Mouse (Mus musculus): ENCODE results near the gene Myadml2. TPM values are rescaled to one million over a fixed set of nuclear protein-coding genes. Genes with fewer than 3 reads are reported as not detected.

The Myadml2 gene
- polyA plus RNA-seq, 1 experiment: not detected

DNA sequence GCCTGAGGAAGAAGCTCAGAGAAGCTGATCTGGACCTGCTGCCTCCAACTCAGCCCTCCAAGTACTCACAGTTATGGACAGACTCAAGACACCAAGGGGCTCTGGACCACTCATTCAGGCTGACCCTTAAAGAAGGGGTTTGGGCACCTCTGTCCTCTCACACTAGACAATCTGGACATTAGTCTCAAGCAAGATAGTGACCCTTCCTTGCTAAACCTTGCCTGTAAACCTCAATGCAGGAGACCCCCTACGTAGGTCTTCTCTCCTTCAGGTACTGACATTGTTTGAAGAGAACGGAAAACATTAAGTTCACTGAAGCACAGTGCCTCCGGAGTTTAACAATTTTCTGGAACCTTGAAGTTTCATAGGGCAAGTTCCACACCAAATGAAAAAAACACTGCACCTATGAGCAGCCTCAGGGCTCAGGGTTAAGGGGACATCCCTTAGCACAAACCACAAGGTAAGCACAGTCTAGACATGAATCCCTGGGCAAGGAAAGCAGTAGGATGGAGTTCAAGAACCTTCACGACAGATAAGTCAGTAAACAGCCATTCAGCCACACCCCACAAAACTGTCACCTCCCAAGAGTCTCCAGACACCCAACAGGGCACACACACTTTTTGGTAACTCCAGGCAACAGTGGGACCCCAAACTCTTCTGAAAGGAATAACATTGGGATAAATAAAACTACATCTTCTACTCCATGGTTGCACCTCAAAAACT is 16.1 kb downstream of the Myadml2 start:
- H3K4me3 ChIP-seq (ENCODE audit: insufficient read depth, low read length): peak overlapping the region; percentile 75
- TF ChIP-seq POLR2A (IDR thresholded peaks at IDR 0.05; ENCODE audit: low read depth, low read length) (no peak; the same call in 1 of the 2 replicates), CTCF (IDR thresholded peaks at IDR 0.05; ENCODE audit: borderline replicate concordance, insufficient read depth, low read length) (no peak)
- H3K27ac ChIP-seq (ENCODE audit: insufficient read depth, low read length): peak overlapping the region; percentile 90
- H3K4me1 ChIP-seq (ENCODE audit: control insufficient read depth, insufficient read depth, low read length): peaks cover 8% of the 10 kb centered on the region; the same call in 1 of the 2 replicates

DNA sequence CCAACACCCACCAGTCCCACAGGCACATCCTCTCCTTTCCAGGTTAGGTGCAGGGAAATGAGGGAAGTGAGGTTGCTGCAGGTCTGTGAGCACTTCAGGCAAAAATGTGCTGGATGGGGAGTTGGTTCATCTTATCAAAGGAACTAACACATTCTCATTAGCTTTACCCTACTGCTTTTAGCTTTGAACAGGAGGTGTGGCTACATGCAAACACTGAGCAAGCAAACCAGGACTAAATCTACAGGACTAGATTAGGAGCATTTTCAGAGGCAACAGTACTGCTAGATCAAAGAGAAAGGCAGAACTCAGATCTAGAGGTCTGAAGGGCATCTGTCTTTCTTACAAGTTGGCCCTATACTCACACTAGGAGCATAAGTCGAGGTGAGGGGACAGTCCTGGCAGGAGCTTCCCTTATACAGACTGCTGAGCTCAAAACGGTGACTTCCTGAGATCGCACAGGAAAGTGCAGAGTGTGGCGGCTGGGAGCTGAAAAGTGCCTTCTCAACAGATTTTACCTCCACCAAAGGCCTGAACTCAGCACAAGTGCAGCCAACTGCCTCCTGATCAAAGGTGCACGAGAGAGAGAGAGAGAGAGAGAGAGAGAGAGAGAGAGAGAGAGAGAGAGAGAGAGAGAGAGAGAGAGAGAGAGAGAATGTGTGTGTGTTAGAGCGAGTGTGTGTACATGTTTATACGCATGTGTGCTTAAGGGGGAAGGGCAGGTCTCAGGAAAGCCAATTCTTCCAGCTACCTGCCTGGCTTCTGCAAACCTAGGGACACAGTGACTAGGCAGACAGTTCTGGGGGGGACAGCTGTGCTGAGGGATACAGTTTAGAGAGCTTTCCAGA is 16.9 kb downstream of the Myadml2 start:
- peak overlapping the region; percentile 90 for H3K27ac ChIP-seq (ENCODE audit: insufficient read depth, low read length)
- H3K4me3 ChIP-seq (ENCODE audit: insufficient read depth, low read length): peak overlapping the region; percentile 75
- peaks cover 8% of the 10 kb centered on the region; the same call in 1 of the 2 replicates for H3K4me1 ChIP-seq (ENCODE audit: control insufficient read depth, insufficient read depth, low read length)
- TF ChIP-seq CTCF (IDR thresholded peaks at IDR 0.05; ENCODE audit: borderline replicate concordance, insufficient read depth, low read length) (no peak), POLR2A (IDR thresholded peaks at IDR 0.05; ENCODE audit: low read depth, low read length) (no peak)

- Histone ChIP-seq H3K27ac (ENCODE audit: insufficient read depth, low read length) (peak overlapping the region; percentile 90), H3K4me3 (ENCODE audit: insufficient read depth, low read length) (no peak overlapping the region; the same call in 1 of the 2 replicates), H3K4me1 (ENCODE audit: control insufficient read depth, insufficient read depth, low read length) (peaks cover 8% of the 10 kb centered on the region; the same call in 1 of the 2 replicates)
- TF ChIP-seq POLR2A (IDR thresholded peaks at IDR 0.05; ENCODE audit: low read depth, low read length) (no peak), CTCF (IDR thresholded peaks at IDR 0.05; ENCODE audit: borderline replicate concordance, insufficient read depth, low read length) (no peak)
Observed at GRCm38 (mm10) chr11:120630401-120630871, 17.5 kb downstream of the Myadml2 start.

DNA sequence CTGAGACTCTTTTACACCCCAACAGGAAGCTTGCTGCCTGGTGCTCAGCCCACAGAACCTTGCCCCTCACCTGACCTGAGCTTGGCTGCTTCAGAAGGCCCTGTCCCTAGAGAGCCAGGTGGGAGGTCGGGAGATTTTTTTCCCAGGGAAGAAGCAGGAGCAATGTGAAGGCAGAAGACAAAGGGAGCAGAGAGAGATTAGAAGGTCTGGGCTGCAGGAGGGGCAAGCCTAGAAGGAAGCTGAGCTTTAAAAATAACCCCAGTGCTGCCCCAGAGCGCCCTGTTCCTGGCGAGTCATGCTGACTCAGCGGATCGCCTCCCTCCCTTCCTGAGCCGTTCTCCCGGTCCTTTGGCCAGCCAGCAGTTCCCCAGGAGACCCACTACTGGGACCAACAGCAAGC is 18.0 kb downstream of the Myadml2 start:
- no peak for TF ChIP-seq POLR2A (IDR thresholded peaks at IDR 0.05; ENCODE audit: low read depth, low read length)
- TF ChIP-seq CTCF (IDR thresholded peaks at IDR 0.05; ENCODE audit: borderline replicate concordance, insufficient read depth, low read length): no peak
- Histone ChIP-seq H3K4me3 (ENCODE audit: insufficient read depth, low read length) (no peak overlapping the region; the same call in 1 of the 2 replicates), H3K27ac (ENCODE audit: insufficient read depth, low read length) (peak overlapping the region; percentile 90), H3K4me1 (ENCODE audit: control insufficient read depth, insufficient read depth, low read length) (peaks cover 8% of the 10 kb centered on the region; the same call in 1 of the 2 replicates)

GRCm38 (mm10) chr11:120629341-120629730 is 18.6 kb downstream of the Myadml2 start:
- Histone ChIP-seq H3K4me3 (ENCODE audit: insufficient read depth, low read length) (no peak overlapping the region), H3K27ac (ENCODE audit: insufficient read depth, low read length) (peak overlapping the region; percentile 90), H3K4me1 (ENCODE audit: control insufficient read depth, insufficient read depth, low read length) (peaks cover 8% of the 10 kb centered on the region; the same call in 1 of the 2 replicates)
- no peak for TF ChIP-seq POLR2A (IDR thresholded peaks at IDR 0.05; ENCODE audit: low read depth, low read length)
- no peak for TF ChIP-seq CTCF (IDR thresholded peaks at IDR 0.05; ENCODE audit: borderline replicate concordance, insufficient read depth, low read length)

- no peak overlapping the region for H3K4me3 ChIP-seq (ENCODE audit: insufficient read depth, low read length)
- H3K27ac ChIP-seq (ENCODE audit: insufficient read depth, low read length): no peak overlapping the region
- peaks cover 8% of the 10 kb centered on the region; the same call in 1 of the 2 replicates for H3K4me1 ChIP-seq (ENCODE audit: control insufficient read depth, insufficient read depth, low read length)
- TF ChIP-seq CTCF (IDR thresholded peaks at IDR 0.05; ENCODE audit: borderline replicate concordance, insufficient read depth, low read length) (no peak), POLR2A (IDR thresholded peaks at IDR 0.05; ENCODE audit: low read depth, low read length) (no peak)
Observed at GRCm38 (mm10) chr11:120628601-120629340, 19.2 kb downstream of the Myadml2 start.

DNA sequence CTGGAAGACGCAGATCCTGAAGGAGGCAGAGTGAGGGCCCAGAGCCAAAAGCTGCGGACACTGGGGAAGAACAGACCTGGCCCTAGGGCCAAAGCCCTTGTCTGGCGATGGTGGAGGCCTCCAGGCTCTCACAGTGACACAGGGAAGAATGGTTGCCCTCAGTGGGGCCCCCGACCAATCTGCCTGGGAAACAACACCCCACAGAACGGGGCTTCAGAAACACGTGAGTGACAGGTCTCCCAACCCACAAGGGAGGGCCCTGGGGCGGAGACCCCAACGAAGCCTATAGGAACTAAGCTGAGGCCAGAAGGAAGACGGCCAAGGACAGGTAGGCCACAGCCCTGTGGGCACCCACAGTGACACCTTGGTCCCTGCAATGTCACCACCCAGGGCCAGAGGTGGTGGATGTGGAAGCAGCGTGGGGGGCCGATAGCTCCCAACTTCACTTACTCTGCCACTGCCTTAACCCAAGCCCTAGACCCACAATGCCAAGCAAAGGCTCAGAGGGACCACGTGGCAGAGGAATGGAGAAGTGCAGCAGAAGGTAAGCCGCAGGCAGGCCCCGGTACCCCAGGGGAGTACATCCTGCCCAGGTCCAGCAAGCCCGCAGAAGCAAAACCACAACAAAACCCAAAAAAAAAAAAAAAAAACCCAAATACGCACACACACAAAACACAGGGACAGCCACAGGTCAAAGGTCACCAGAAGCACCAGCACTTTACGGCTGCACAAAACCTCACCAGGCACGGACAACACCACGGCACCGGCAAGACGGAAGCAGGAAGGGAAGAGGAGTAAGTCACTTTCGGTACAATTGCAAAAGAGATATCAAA is 20.3 kb downstream of the Myadml2 start:
- Histone ChIP-seq H3K4me3 (ENCODE audit: insufficient read depth, low read length) (no peak overlapping the region), H3K4me1 (ENCODE audit: control insufficient read depth, insufficient read depth, low read length) (peaks cover 8% of the 10 kb centered on the region; the same call in 1 of the 2 replicates), H3K27ac (ENCODE audit: insufficient read depth, low read length) (no peak overlapping the region)
- no peak for TF ChIP-seq POLR2A (IDR thresholded peaks at IDR 0.05; ENCODE audit: low read depth, low read length)
- TF ChIP-seq CTCF (IDR thresholded peaks at IDR 0.05; ENCODE audit: borderline replicate concordance, insufficient read depth, low read length): no peak

DNA sequence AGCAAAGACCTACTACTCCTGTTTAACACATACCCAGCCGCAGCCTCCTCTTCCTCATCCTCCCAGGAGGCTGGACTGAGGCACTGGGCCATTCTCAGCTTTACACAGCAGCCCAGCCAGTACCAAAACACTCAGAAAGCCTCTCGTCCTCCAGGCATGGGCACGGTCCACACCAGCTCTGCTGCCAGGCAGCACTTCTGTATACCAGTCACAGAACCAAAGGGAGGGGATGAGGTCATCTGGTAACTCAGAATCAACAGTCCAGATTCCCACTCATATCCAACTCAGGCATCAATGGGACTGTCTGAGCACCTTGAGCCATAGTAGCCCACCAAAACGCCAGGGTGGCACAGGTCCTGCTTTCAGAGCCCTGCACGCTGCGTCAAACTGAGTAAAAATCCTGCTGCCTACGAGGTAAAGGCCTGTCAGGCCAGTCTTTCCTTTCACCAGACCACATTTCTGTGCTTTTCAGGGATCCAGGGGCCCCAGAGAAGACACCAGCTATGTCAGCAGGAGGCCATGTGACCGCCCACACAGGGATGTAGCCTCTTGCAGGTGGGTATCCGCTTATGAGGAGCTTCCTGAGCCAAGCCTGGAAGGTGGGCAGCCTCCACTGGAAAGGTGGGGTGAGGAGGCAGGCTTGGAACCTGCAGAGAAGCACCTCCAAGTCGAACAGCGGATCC is 21.0 kb downstream of the Myadml2 start:
- Histone ChIP-seq H3K4me1 (ENCODE audit: control insufficient read depth, insufficient read depth, low read length) (peaks cover 8% of the 10 kb centered on the region; the same call in 1 of the 2 replicates), H3K4me3 (ENCODE audit: insufficient read depth, low read length) (no peak overlapping the region), H3K27ac (ENCODE audit: insufficient read depth, low read length) (no peak overlapping the region)
- TF ChIP-seq POLR2A (IDR thresholded peaks at IDR 0.05; ENCODE audit: low read depth, low read length) (no peak), CTCF (IDR thresholded peaks at IDR 0.05; ENCODE audit: borderline replicate concordance, insufficient read depth, low read length) (no peak)
